Mouse (Mus musculus) kidney, adult 2 months (tissue): ENCODE measurements around the gene Tanc1.

Source experiments
- CTCF ChIP-seq: fragments of 200-500 bp; conservative IDR thresholded peaks from 2 replicates; pipeline ENCODE4 v1.5.1; 2011; ENCODE audit warnings: low read depth, mild to moderate bottlenecking, control low read depth, low read length, moderate library complexity, mixed read lengths; ENCODE audit not compliant: insufficient read depth, insufficient read length
- POLR2A ChIP-seq: fragments of 200-500 bp; IDR thresholded peaks from one replicate; pipeline ENCODE4 v1.6.1; 2011; ENCODE audit warnings: low read depth, low read length, control low read depth

- TF ChIP-seq POLR2A (no peak), CTCF (no peak)
Observed at GRCm38 (mm10) chr2:59691112-59691511, 79.3 kb downstream of the Tanc1 start.
